Mouse (Mus musculus): ENCODE results near the gene Rsg1. TPM values are rescaled to one million over a fixed set of nuclear protein-coding genes. Genes with fewer than 3 reads are reported as not detected.

Gene Rsg1
- total and polyA plus RNA-seq, 3 experiments, result 1.1 to 4.5 (median 3.2) TPM

GRCm38 (mm10) chr4:141214337-141214851 is 638 bp downstream of the Rsg1 start:
- Histone ChIP-seq H3K9ac (ENCODE audit: insufficient read depth, low read depth) (peak overlapping the region; percentile 61; the same call in 1 of the 2 replicates), H3K27me3 (replicated peaks) (no peaks in the 10 kb centered on the region), H3K4me3 (replicated peaks in 1 of 3; ENCODE audit: low read depth in 2 of 3, low read length in 2 of 3, poor library complexity in 1 of 3) (peak overlapping the region; percentile 59 to 85 (median 72)), H3K27ac (ENCODE audit: insufficient read depth, low read depth) (no peak overlapping the region), H3K9me3 (replicated peaks; ENCODE audit: low read length) (no peaks in the 10 kb centered on the region), H3K79me2 (replicated peaks; ENCODE audit: control insufficient read depth, extremely low read depth, insufficient read depth, poor library complexity, severe bottlenecking) (no peaks in the 10 kb centered on the region), H3K4me1 (ENCODE audit: control insufficient read depth in 1 of 2, insufficient read depth in 2 of 2) (peaks cover 5 to 28% of the 10 kb centered on the region in 2 experiments; a peak in 3 of 4 replicates), H3K36me3 (replicated peaks in 1 of 2; ENCODE audit: control insufficient read depth in 1 of 2, insufficient read depth in 1 of 2, low read length in 1 of 2) (peaks cover 4 to 26% of the 10 kb centered on the region in 2 experiments), H3K4me2 (ENCODE audit: insufficient read depth, low read depth, poor library complexity, severe bottlenecking) (peak overlapping the region; percentile 90)
- peak; percentile 80 for DNase-seq (ENCODE audit: extremely low read depth)
- in situ Hi-C loops (cut with MboI; ENCODE audit: low pct_ligation_motif_present, low pct_unique_long_range_greater_than_20kb, low sequenced_read_pairs) (loop anchor here (10.0 kb wide), 1 partner anchor 70 kb away; the partner anchor contains the start of gene Fbxo42), dilution Hi-C loops (cut with MboI; ENCODE audit: extremely low pct_ligation_motif_present, extremely low pct_unique_long_range_greater_than_20kb, low sequenced_read_pairs) (no loop called here)
- no peak for TF ChIP-seq USF2 (conservative IDR thresholded peaks at IDR 0.05; ENCODE audit: low read depth, low read length)
- peak; percentile 39 for TF ChIP-seq NRF1 (IDR thresholded peaks at IDR 0.05; ENCODE audit: low read depth, low read length)
- no peak for TF ChIP-seq E2F4 (IDR thresholded peaks at IDR 0.05; ENCODE audit: insufficient replicate concordance, low read depth, low read length)
- TF ChIP-seq MXI1 (IDR thresholded peaks at IDR 0.05; ENCODE audit: low read depth, low read length), result peak; percentile 99
- peak; percentile 91; the same call in 1 of the 2 replicates for TF ChIP-seq SIN3A (IDR thresholded peaks at IDR 0.05; ENCODE audit: low read length)
- no peak for TF ChIP-seq GABPA (IDR thresholded peaks at IDR 0.05; ENCODE audit: insufficient replicate concordance, low read depth, low read length)
- no peak for TF ChIP-seq PAX5 (IDR thresholded peaks at IDR 0.05; ENCODE audit: low read length)
- TF ChIP-seq TBP (conservative IDR thresholded peaks at IDR 0.05; ENCODE audit: low read depth, low read length), result no peak
- no peak for TF ChIP-seq ETS1 (conservative IDR thresholded peaks at IDR 0.05; ENCODE audit: low read depth, low read length)
- TF ChIP-seq ZKSCAN1 (IDR thresholded peaks at IDR 0.05; ENCODE audit: borderline replicate concordance, low read depth, low read length), result no peak
- no peak for TF ChIP-seq USF1 (IDR thresholded peaks at IDR 0.05; ENCODE audit: low read depth, low read length)
- peak; percentile 50 for TF ChIP-seq BHLHE40 (IDR thresholded peaks at IDR 0.05; ENCODE audit: low read depth, low read length)
- TF ChIP-seq UBTF (IDR thresholded peaks at IDR 0.05; ENCODE audit: low read depth, low read length), result no peak
- TF ChIP-seq RCOR1 (conservative IDR thresholded peaks at IDR 0.05; ENCODE audit: low read depth, low read length), result no peak
- TF ChIP-seq RAD21 (IDR thresholded peaks at IDR 0.05; ENCODE audit: low read depth, low read length), result peak; percentile 53
- TF ChIP-seq ZC3H11A (IDR thresholded peaks at IDR 0.05; ENCODE audit: low read depth, low read length), result no peak
- TF ChIP-seq ELF1 (IDR thresholded peaks at IDR 0.05; ENCODE audit: low read depth, low read length), result peak; percentile 26; the same call in 1 of the 2 replicates
- no peak for TF ChIP-seq CHD2 (IDR thresholded peaks at IDR 0.05; ENCODE audit: low read length)
- TF ChIP-seq NELFE (IDR thresholded peaks at IDR 0.05; ENCODE audit: low read depth, low read length), result no peak
- TF ChIP-seq KAT2A (IDR thresholded peaks at IDR 0.05; ENCODE audit: insufficient replicate concordance, low read length), result no peak
- peak; percentile 85 for TF ChIP-seq MYC (IDR thresholded peaks at IDR 0.05; ENCODE audit: low read depth, low read length)
- peak; percentile 30; the same call in 1 of the 2 replicates for TF ChIP-seq POLR2A (IDR thresholded peaks at IDR 0.05; ENCODE audit: low read depth, low read length)
- no peak for TF ChIP-seq MEF2A (IDR thresholded peaks at IDR 0.05; ENCODE audit: borderline replicate concordance, low read depth, low read length)
- TF ChIP-seq MAX (IDR thresholded peaks at IDR 0.05; ENCODE audit: low read length), result peak; percentile 86
- no peak for TF ChIP-seq EP300 (IDR thresholded peaks at IDR 0.05; ENCODE audit: low read length)
- no peak for TF ChIP-seq TCF12 (IDR thresholded peaks at IDR 0.05; ENCODE audit: low read depth, low read length)
- TF ChIP-seq CTCF (conservative IDR thresholded peaks at IDR 0.05 in 1 of 2, IDR thresholded peaks at IDR 0.05 in 1 of 2; ENCODE audit: low read depth in 2 of 2, low read length in 2 of 2), result peak; percentile 60 to 87; a peak in 3 of 4 replicates
- TF ChIP-seq MAZ (IDR thresholded peaks at IDR 0.05; ENCODE audit: low read depth, low read length), result 0 out of 2 replicates have a peak, but pooled peaks have one; percentile 49
- TF ChIP-seq SMC3 (IDR thresholded peaks at IDR 0.05; ENCODE audit: low read depth, low read length), result peak; percentile 85
- no peak for TF ChIP-seq ZMIZ1 (IDR thresholded peaks at IDR 0.05; ENCODE audit: low read depth, low read length)
